Mouse (Mus musculus) left cerebral cortex, adult 9 months (tissue): ENCODE data around the gene Foxj3.
"Not testable (repeated sequence)": the region's sequence is repeated elsewhere in the genome, so short reads cannot be mapped to it uniquely, and the experiment has no call there.

ENCODE experiments used
- DNase-seq, 2 experiments: peaks; one replicate each; pipeline ENCODE4 v3.0.0; 2022; ENCODE audit warnings: low spot score in 2 of 2

Gene Foxj3

DNA sequence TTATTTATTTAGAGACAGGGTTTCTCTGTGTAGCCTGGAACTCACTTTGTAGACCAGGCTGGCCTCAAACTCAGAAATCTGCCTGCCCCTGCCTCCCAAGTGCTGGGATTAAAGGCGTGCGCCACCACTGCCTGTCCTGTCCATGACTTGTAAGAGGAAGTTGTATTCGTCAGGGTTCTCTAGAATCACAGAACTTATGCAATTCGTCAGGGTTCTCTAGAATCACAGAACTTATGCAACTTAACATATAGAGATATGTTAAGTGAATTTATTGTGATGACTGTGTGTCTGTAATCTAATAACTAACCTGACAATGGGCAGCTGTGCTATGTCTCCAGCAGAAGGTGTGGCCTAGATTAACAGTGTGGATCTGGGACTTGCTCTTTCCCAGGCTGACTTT is at the start of gene Foxj3:
Gene Foxj3 (plus strand): TSS at position 390 of the 400 bp plus-strand sequence.
- not testable (repeated sequence) for DNase-seq

DNA sequence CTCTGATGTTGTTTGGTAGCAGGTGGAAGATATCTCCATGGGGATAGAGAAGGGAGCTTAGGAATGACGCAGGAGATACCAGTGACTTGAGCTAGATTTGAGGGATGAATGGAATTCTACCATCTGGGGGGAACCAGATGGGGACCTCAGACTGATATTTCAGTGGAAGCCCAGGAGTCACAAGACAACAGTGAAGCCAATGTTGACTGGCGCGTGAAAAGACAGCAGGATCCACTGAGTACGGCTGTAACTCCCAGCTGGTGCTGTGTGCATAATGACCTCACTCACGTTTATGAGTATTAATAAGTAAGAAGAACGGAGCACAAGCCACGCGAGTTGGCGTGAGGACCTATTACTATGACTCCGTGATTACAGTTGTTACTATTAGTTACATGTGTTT is 47.1 kb upstream of the Foxj3 start:
- DNase-seq, result no peak

DNA sequence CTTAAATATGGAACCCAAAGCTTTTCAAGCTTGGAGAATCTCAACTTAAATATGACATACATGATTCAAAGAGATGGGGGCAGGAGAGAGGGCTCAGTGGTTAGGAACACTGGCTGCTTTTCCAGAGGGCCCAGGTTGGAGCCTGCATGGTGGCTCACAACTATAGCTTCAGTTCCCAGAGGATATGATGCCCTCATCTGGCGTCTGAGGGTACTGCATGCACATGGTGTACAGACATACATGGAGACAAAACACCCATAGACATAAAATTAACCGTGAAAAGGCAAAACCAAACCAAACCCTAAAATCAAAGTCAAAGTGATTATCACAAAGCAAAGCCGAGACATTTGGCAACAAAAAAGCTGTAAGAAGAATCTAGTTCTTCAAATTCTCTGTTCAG is 46.0 kb upstream of the Foxj3 start:
- peak in 1 of 2 experiments; percentile 28 for DNase-seq

DNA sequence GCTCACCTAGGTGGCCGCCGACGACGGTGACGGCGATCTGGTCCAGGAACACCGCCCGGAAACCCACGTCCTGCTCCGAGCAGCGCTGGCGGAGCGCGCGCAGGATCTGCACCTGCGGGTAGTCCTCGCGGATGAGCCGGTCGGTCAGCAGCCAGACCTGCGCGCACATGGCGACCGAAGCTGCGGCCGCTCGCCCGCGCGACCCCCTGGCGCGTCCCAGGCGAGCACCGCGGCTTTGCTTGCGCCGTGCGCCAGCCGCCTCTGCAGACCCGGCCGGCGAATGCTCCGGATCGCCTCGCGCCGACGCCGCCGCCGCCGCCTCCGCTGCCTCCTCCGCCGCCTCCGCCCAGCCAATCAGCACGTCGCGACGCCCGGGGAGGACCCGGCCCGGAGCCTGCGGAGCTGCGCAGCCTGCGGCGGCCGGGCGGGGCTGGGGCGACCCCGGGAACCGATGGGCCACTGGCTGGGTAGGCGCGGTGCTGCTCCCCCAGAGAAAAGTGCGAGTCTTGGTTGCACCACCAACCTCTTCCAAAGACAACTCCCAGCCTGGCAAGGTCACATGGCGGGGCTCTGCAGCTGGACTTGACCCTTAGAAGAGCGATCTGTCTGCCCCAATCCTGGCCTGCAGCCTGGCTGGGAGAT is 44.4 kb upstream of the Foxj3 start, which contains the start of gene Rimkla:
Gene Rimkla (minus strand): TSS at position 338 of the 642 bp plus-strand sequence.
- DNase-seq, result peak in 1 of 2 experiments; percentile 41

DNA sequence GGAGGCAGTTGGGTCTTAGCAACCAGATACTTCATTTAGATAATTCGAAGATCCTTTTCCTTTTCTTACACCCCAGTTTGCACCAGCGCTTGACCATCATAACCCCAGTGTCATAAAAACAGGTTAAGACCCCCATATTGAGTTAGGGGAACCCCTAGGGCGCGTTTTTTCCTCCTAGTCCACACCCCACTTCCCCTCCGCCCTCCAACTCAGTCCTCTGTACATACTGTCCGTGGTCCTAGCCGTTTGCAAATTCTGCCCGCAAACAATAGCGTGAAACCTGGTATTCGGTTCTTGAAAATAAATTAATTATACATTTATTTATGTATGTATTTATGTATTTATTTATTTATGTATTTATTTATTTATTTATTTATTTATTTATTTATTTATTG is 43.9 kb upstream of the Foxj3 start:
- DNase-seq, result no peak

DNA sequence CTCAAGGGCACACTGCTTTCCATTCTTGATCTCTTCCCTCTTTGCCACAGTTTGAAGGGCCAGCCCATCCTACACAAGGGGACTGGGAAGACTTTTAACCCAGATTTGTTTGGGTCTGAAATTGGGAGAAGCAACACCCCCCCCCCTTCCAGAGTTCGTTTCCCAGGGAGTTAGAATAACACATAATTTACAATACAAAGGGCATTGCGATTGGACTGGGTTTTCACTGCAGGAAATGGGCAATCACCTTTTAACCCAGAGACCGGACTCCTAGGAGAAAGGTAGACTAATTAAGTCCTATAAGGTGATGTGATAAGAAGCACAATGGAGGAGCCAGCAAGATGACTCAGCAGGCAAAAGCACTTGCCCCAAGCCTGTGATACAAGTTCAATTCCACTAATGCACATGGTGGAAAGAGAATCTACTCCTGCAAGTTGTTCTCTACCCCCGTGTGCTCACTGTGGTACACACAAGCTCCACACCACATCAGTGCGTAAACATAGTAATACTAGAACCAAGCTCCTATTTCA is 38.4 kb upstream of the Foxj3 start:
- DNase-seq, result no peak

DNA sequence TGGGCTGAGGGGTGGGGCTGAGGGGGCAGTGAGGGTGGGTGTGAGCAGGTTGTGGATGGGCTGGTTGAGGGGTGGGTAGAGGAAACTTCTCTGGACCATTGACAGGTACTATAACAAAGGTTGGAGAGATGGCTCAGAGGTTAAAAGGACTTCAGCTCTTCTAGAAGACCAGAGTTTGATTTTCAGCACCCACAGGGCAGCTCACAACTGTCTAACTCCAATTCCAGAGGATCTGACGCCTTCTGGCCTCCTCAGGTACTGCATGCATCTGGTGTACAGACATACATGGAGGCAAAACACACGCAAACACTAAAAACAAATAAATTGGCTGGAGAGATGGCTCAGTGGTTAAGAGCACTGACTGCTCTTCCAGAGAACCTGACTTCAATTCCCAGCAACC is 25.2 kb upstream of the Foxj3 start:
- DNase-seq, result no peak

DNA sequence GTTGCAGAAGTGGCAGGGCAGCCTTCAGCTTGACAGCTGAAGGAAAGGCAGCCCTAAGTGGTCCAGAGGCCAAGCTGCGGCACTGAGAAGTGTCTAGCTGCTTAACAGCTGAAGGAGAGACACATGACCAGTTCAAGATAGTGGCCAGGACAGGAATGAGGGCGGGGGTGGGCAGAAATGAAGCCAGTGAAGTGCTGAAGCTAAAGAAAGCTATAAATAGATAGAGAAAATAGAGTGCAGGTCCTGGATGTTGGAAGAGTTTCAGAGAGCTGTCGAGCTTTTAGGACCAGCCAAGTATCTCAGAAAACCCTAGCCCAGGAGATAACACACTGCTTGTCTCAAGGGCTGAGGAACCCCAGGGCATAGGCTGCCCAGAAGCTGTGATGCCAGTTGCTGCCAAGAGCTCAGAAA is 24.1 kb upstream of the Foxj3 start:
- DNase-seq, result no peak

DNA sequence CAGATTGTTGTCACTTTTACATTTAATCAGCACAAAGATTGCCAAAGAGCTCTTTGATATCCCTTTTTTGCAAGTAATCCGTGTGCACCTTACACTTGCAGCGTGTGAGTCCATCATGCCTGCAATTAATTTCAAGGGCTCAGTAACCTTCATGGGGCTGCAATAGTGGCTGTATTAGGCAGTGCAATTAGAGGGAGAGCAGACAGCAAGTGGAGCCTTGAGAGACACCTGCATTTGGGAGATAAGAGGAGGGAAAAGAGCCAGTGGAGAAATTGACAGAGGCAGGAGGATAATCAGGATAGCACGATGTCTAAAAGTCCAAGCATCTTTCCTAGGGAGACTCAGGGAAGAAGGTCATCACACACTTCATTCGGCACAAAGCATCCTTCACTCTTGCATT is 13.2 kb upstream of the Foxj3 start:
- DNase-seq, result no peak

DNA sequence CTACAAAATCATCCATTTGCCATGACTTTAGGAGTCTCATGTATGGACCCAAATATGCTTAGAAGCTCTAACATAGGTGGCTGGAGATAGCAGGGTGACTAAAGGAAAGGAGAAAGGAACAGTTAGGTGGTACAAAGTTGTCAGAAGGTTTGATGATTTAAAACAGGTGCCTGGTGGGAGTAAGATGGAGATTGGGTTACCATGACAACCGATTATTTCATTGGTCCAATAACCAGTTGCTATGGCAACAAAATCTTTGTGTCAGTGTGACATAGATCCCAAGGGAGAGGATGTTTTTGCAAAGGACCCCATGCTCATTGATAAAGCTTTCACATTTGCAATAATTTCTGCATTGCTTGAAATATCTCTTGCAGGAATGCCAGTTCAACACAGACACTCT is 12.8 kb upstream of the Foxj3 start:
- DNase-seq, result peak; percentile 11 to 39

DNA sequence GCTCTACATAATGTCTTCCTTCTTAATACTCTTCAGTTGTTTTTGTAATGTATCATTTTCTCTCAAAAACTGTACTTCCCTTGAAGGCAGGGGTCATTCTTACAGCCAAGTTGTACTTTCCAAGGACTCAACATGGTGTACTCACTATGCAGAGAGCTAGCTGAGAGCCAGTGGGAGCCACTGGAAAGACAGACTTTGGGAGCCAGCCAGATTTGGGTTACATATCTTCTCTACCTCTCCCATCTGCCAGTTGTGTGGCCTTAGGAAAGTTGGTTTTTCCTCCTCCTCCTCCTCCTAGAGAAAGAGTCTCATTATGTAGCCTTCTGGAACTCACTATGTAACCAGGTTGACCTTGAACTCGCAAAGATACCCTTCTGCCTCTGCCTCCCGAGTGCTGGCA is 12.3 kb upstream of the Foxj3 start:
- no peak for DNase-seq

DNA sequence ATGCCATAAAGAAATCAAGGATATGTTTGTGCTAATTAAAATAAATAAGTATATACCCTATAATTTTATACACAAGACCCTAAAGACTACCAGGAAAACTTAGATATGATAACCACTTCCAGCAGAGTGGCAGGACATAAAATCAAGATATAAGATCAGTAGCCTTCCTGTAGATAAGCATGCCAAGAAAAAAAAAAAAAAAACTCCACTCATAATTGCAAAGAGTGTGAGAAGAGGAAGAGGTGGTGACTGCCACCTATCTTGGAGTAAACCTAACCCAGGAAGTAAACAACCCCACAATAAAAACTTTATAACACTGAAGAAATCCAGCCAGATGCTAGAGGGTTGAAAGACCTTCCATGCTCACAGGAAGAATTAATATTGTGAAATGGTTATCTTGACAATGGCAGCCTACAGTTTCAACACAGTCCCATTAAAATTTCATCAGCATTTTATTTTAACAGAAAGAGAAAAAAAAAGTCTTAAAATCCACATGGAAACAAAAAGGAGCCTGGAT is 10.4 kb upstream of the Foxj3 start:
- DNase-seq, result no peak

DNA sequence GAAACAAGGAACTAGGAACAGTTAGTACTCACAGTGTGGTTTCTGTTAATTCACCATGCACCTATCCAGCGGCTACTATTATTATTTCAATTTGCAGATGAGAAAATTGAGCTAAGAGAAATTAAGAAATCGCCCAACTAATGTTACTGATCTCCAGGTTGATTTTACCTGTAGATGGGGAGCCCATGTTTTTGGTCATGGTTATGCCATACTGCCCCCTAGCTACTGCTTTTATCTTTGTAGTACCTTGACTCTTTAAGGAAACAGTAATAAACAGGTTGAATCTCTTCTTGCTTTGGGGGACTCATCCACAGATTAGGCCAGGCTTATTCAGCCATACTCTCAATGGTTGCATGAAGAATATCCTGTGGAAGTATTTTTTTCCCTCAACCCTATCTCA is 5.0 kb upstream of the Foxj3 start:
- peak in 1 of 2 experiments; percentile 21 for DNase-seq

DNA sequence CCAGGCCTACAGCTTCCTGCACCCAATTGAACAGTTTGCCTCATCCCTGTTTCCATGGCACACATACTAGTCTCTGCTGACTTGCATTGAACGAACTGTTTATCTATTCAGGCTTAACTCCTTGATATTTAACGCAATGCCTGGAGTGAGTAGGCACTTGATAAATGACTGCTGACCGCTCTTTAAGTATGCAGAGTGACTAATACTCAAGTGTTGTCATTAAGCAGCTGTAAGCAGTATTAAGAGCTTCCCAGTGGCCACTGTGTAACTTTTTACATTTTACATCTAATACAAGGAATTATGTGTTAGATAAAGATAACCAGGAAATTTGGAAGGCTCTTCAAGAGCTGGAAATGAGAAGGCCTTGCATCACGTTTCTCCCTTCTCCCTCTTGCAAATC is 1.7 kb upstream of the Foxj3 start:
- no peak for DNase-seq

DNA sequence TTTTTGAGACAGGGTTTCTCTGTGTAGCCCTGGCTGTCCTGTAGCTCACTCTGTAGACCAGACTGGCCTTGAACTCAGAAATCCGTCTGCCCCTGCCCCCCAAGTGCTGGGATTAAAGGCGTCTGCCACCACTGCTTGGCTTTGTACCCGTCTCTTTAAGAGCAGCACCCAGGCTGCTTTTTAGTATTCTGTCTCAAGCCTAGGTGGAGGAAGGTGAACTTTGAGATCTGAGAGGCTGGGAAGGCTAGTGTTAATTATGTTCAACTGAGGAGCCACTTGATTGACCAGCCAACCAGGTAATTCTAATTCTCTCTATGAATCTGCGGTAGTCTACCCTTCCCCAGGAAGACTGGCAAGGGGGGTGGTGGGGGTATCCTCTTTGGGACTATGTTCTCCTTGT is 632 bp downstream of the Foxj3 start:
- no peak for DNase-seq

DNA sequence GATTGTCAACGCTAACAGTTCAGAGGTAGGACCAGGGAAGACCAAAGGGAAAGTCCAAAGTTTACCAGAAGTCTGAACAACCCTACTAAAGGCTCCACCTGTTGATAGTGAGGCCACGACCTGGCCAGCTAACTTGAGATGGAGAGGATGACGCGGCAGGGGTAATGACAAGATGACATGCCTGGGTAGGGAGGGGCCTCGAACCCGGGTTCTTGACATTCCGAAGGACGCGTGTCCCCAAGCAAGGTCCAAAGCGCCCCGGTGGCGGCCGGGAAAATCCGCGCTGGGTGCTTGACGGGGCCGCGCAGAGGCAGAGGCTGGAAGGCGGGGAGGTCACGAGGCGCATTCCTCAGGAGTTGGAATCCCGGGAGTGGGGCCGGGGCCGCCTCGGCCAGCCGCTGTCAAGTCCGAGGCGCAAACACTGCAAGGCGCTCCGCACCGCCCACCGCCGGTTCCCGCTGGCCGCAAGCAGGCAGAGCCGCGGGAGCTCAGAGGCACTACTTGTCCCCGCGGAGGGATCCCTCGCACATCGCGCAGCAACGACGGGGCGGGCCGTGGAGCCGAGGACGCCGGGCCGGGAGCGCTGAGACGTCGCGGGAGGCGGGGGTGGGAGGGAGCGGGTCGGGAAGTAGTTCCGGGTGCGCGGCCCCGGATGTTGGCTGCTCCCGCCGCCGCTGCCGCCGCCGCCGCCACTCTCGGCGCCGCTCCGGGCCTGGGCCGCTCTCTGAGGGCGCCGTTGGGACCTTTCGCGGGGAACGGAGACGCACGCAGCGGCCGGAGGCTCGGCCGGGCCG is 2.4 kb downstream of the Foxj3 start, which contains the start of gene Frg2f1:
Gene Frg2f1 (minus strand): TSS at position 499 of the 794 bp plus-strand sequence.
- peak; percentile 73 to 93 for DNase-seq

DNA sequence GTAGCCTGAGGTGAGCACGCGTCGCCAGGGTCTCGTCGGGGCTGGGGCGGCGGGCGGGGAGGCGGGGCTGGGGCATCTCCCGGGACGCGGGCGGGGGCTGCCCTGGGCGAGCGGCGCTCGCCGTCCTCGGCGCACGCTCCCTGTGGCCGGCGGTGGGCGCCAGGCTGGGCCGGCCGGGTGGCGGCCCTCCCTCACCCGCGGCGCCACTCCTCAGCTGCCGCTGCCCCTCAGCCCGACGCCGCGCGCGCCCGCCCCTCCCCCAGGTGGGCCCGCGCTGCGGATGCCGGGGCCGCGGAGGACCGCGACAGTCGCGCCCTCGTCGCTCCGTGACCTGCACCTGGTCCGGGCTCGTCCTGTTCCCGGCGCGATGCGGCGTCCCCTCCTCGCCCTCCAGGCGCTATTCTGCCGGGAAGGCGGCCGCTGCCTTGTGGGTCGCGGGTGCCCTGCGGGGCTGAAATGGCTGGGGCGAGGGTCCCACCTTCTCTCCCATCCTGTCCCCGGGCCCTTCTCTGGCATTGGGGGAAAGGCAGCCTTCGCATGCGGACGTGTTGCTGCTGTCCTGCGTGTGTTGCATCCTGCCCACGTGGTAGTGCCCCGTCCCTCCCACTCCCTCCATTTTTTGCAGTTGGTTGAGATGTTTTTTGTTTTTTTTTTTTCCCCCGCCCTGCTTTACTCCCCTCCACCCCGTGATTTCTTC is 3.2 kb downstream of the Foxj3 start:
- DNase-seq, result peak in 1 of 2 experiments; percentile 17

DNA sequence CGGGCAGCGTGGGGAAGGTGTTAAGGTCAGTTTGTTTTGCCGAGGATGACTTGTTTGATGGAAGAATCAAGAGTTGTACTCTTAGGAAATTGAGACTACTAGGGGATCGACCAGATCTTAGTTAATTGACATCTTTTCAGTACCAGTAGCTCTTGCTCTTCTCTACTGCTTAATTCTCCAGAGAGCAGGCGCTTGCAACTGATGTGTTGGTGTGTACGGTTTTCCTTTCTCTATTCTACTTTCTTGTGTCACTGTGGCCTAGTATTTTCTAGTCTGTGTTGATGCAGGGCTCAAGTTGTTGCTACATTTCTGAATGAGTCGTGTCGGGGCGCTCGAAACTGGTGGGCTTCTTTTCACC is 3.7 kb downstream of the Foxj3 start:
- DNase-seq, result peak in 1 of 2 experiments; percentile 6

DNA sequence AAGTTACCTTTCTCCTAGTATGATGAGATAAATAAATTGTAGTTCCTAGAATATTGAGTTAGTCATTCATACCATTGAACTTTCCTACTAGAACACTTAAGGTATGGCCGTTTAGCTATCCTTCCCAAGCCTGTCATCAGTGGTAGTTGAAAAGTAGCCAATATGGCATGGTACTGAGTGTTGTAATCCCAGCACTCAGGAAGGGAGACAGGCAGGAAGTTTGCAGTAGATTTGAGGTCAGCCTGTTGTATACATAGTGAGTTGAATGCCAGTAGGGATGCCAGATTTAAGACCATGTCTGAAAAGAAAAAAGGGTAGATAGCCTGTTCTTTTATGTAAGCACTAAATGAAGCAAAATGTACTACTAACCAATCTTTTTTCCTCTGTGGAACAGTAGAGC is 14.1 kb downstream of the Foxj3 start:
- no peak for DNase-seq

DNA sequence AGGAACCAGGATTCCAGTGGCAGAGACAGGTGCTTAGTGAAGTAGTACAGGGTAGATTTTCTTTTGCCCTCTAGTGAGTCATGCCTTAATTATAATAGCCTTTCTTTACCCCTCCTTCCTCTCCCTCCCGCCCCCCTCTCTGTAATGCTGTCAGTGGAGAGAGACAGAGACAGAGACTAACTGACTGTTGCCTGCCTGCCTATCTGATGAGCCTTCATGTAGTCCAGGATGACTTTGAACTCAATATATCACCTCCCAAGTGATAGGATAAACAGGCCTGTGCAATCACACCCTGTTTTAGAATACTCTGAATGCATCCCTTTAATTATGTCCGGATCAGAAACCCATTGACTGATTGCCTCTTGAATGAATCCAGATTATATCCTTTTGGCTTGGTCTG is 18.7 kb downstream of the Foxj3 start:
- no peak for DNase-seq

DNA sequence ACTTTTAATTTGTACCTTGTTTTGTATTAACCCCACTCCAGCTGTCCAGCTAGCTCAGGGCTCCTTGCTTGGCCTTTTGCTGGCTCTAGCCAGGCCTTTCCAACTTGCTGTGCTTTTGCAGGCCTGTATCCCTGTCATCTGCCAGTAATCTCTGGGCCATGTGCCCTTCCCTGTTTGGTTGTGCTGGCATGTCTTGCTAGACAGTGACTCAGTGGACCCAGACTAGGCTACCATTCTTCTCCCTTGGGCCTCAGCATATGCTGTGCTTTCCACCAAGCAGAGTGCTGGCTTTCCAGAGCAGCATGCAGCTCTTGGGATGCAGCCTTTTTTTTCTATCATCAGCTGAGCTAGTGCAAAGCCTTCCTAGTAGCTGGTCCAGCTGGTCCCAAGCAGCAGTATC is 26.3 kb downstream of the Foxj3 start:
- no peak for DNase-seq

DNA sequence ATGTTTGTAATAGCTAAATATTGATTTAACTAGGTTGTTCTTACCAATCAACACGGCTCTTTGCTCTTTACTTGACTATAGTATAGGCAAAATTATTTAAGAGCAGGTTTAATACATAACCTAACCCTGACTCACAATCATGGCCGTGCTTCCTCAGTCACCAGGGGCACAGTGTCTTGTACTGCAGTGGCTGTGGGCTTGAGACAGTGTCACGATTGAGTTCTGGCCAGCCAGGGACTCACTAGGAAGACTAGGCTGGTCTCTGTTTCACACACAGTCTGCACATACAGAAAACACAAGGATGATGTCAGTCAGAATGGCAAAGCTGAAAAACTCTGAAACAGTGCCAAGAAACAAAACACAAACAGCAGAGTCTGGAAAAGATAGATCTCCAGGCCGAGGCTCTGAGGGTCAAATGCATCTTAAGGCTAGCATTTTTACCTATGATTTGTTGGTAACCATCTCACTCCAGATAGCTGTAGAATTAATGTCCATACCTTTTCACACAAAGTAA is 29.6 kb downstream of the Foxj3 start:
- no peak for DNase-seq
